Mouse (Mus musculus) thymus, postnatal 36 days (tissue): ENCODE results near the gene Sos2.
A peak's percentile ranks its signal among the peaks of the same experiment; 100 is the strongest.

Experiments used
- DNase-seq, 2 experiments: peaks; one replicate each; pipeline ENCODE4 v3.0.0; 2022; ENCODE audit warnings: mixed read lengths in 2 of 2

Sos2 gene

DNA sequence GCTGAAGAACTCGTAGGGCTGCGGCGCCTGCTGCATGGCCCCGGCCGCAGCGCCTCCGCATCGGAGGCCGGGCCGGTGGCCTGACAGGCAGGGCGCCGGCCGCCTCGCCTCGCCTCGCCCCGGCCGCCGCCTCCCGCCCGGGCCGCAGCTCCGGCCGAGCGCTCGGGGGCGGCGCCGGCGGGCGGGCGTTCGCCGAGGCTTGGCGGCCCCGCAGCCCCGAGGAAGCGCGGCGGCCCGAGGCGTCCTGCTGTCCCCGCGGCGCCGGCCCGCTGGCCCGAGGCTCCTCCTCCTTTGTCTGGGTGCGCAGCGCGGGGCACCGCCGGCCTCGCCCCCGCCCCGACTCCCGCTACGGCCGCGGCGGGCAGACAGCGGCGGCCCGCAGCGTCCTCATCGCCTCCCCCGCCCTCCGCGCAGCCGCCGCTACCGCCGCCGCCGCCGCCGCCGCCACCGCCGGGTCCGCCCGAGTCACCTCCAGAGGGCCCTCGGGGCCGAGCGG lies at the start of gene Sos2:
Gene Sos2, minus strand, starts transcription at position 287 of the 496 bp plus-strand sequence.
- peak; percentile 46 to 56 for DNase-seq

DNA sequence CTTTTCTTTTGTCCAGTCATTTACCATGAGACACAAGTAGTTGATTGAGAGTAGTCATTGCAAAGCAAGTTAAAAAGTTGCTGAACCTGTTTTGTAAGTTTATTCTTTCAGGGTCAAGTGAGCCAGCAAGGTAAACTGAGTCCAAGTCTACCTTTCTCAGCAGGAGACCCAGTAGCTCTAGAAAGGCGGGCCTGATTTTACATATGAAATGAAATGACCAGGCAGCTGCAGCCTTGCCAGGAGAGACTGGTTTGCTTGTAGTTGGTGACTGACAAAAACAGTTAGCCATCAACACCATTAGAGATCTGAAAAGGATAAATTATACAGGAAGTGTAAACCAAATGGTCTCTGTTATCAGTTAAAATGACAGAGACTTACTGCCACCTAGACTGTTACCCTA lies 48.7 kb upstream of the Sos2 start:
- no peak for DNase-seq

GRCm38 (mm10) chr12:69729246-69729645 lies 47.6 kb upstream of the Sos2 start:
- DNase-seq, result no peak

DNA sequence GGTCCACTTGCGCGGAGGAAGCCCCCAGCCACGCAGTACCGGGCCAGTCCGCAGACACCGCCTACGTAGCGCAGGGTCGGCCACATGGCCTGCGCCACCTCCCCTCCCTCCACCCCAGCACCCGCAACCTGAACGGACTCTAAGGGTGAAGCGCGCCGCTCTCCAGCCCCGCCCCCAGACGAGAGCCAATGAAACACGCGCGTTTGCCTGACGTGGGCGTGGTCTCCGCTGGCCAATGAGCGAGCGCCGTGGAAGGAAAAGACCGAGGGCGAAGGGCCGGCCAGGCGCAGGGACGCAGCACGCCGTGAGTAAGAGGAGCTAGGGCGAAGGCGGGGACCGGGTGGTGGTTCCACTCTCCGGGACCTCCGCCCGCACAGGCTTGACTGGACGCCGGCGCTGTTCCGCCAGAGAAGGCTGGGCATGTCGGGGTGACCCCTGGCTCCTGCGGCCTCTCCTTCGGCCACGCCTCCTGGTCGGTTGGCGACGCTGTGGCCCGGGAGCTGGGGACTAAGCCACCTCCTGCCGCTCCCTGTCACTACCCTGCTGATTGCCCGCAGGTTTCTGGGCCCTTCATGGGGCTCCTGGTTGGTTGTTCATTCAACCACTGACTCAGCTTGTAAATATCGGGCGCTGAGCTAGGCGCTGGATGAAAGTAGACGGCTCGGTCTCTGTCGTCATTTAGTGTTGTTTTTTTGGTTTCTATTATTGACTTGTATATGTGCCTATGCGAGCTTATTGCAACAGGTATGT lies 43.2 kb upstream of the Sos2 start, which contains the start of the genes L2hgdh and Atp5s:
Gene L2hgdh, minus strand, starts transcription at position 163 of the 750 bp plus-strand sequence.
Gene Atp5s, plus strand, starts transcription at position 240 of the 750 bp plus-strand sequence.
- DNase-seq, result peak; percentile 94

DNA sequence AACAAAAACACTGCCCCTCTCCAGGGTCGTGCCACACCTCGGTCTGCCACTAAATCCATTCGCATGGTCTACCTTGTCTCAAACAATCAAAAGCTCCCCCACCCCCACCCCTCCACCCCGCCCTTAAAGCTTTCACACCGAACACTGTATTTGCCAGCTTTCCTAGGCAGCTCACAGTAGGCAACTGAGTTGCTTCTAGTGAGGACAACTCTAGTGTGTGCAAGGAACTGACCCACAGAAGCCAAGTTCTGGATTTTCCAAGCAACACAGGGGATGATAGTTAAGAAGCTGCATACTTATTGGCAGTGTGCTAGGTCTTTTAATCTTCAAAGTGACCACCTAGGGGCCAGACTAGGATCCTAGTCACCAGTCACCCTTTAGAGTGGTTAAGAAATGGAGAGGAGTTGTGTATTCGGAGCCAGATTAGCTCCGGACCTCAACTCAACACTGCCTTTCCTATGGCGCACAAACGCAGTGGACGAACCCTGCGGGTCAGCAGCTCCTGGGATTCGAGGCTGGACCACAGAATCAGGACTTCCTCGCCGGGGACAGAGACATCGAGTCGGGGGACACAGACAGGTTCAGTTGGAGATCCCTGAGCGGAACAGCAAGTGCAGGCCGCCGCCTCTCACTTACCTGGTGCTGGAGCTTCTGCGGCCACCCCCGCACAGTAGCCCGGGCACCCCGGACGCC lies 42.5 kb upstream of the Sos2 start:
- DNase-seq, result no peak

GRCm38 (mm10) chr12:69723376-69723775 lies 41.7 kb upstream of the Sos2 start:
- no peak for DNase-seq

- no peak for DNase-seq
Observed at GRCm38 (mm10) chr12:69722857-69723256, 41.2 kb upstream of the Sos2 start.

DNA sequence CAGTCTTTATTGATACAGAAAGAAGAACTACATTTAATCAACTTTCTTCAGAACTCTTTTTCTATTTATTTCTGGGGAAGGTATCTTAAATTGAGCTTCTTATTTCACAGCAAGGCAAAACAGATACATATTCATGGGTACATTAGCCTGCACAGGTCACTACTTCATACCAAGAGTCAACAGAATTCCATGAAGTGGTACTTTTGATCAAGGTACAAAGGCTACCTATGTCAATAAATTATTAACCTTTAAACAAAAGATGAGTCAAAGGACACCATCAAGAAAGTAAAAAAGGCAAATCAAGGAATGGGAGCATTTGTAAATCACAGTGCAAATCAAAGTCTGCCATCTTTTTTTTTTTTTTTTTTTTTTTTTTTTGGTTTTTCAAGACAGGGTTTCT lies 32.0 kb upstream of the Sos2 start:
- DNase-seq, result no peak

DNA sequence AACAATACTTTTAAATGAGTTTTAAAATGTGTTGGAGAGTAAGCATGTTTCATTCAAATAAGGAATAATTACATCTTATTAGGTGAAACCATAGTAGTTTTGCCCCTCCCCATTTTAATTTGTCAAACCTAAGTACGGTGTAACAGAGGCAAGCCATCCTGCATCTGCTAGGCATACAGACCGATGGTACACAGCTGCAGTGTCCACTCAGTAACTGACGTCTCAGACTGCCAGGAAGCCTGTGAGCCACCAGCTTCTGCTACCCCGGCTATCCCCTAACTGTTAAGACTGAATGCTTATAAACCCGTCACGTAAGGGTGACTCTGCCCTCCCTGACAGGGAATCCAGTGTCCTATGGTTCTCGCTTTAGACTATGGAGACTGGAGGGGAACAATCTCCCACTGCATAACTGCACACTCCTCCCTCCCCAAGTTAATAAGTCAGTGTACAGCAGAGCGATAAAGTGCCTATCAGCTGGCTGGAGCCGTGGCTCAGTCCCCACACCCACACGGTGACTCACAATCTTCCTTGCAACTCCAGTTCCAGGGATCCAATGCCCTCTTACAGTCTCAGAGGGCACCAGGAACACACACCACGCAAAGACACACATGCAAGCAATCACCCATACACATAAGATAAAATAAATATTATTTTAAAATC lies 23.3 kb upstream of the Sos2 start:
- no peak for DNase-seq

DNA sequence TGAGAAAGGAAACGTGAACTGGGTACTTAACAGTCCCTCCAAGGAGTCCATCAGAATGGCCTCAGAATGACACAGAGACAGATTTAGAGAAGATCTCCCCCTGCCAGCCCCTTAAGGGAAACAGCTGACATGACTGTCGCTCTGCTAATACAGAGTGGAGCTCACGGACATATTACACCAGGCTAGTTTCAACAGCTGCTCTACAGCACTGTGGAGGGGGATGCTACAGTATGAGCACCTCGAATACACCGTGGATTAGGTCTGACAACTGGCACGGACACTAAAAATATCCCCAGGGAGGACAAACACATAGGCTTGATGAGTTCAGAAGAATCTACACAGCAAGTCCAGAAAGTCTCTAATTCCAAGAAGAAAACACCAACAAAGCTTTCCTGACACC lies 16.7 kb upstream of the Sos2 start:
- no peak for DNase-seq

- DNase-seq, result peak; percentile 21 to 27
Observed at GRCm38 (mm10) chr12:69696746-69697145, 15.1 kb upstream of the Sos2 start.

DNA sequence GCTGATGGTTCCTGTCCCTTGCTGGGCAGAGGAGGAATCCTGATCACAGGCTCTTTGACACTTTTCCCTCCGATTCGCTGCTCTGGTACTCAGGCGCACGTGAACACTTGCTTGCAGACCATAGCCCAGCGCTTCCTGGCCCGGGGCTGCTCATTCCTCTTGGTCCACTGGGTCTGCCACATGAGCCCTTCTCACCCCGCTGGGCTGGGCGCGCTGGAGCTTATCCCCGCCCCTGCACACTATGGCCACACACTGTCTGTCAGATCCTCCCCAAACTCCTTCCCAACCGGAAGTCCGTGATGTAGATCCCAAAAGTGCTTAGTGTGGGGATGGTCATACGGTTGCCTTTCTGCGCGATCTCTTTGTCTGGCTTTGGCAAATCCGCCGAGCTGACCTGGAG lies 11.8 kb upstream of the Sos2 start:
- no peak for DNase-seq

- no peak for DNase-seq
Observed at GRCm38 (mm10) chr12:69690714-69691113, 9.1 kb upstream of the Sos2 start.

DNA sequence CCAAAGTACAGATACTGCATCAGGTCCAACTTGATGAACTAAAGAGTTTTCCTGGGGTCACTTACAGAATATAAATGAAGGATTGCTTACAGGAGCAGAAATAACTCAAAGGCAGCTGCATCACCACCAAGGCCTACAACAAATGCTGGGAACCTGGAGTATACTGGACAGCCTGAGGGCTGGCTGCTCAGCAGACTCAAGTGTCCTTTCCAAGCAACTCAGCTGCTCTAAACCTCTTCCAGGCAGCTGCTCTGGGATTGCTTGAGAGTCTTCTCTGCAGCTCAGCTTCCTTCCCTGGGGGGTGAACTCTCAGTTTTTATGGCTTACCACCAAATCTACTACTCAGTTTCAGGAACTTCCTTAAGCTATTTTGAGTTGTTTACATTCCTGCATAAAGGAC lies 7.4 kb upstream of the Sos2 start:
- DNase-seq, result no peak

DNA sequence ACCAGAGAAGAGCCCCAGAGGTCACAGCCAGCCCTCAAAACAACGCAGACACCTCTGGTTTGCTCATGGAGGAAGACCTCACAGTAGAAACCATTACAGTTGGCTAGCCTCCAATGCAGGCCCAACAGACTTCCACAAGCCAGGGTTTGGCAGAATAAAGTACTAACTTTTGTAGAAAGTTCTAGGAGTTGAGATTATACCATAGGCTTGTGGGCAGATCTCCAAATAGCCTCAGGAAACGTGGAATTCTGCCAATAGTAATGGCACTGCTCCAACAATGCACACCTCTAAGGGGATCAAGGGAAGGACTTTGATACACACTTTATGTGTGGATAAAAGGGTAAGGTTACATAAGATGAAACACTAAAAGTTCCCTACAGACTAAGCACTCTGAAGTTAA lies 6.7 kb upstream of the Sos2 start:
- no peak for DNase-seq

- DNase-seq, result no peak
Observed at GRCm38 (mm10) chr12:69683537-69683936, 1.9 kb upstream of the Sos2 start.

DNA sequence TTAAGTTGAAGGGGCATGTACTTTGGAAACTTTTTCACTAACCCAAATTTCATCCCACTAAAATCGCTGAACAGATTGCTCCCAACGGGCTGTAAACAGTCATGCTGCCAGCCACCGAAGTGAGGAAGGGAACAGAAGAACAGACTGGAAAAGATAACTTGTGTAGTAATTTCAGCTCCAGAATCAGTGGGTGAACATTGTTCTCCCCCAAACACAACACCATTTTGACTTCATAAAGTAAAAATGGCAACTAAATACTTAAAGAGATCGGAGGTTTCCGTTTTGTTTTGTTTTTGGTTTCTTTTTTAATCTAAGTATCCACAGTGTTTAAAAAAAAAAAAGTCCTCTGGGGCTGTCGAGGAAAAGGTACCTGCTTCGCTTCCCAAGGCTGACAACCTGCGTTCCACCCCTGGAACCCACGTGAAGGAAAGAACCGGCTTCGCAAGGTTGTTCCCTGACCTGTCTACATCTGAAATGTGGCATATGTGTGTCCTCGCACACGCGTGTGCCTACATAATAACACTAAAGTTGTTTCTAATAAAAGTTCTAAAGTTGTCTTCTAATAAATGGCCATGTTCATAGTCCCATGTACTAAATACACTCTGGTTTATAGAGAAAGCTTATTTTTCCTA lies 1.3 kb upstream of the Sos2 start:
- DNase-seq, result no peak

- DNase-seq, result peak; percentile 77 to 83
Observed at GRCm38 (mm10) chr12:69682065-69682787, 574 bp upstream of the Sos2 start.

DNA sequence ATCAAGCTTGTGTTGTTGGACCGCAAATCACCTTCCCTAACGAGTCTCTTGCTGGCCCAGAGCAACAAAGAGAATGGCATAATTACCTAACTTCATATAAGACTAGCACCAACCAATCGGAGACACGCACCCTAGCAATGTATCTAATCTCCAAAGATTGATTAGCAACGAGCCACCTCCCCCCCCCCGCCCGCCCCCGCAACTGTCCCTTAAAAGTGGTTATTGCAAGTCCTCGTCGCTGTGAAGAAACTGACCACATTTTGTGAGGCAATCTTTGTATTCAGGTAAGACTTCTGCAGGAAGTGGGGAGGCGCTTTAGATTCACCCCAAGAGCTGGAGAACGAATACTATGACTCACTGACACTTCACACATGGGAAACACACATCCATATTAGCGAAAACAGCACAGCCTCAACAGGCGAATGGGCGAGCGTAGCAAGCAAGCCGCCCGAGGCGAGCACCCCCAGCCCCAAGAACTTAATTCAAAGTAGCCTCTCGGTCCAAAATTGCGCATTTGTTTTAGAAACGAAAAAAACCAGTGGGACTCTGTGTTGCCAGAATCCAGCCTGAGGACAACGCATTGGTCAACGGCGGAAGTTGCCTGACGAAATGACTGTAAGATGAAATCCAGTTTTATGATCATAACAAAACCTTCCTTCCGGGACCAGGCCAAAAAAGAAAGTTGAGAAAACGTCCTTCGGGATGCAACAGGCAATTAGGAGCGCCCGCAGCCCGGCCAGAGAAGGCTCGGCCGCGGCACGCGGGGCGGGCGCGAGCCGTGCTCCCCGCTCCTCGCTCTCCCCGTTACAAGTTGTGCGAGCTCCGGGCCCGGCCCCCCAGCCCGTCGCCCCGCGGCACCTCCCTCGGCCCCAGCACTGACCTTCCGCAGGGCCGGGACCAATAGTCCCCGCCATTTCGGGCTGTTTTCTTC lies 752 bp downstream of the Sos2 start:
- DNase-seq, result peak; percentile 40 to 44

- no peak for DNase-seq
Observed at GRCm38 (mm10) chr12:69676157-69676556, 5.5 kb downstream of the Sos2 start.
